Mouse (Mus musculus) CD4-positive, CD25-positive, alpha-beta regulatory T cell (primary cell): Measurements from ENCODE around the gene Krtap19-2. TPM values are rescaled to one million over a fixed set of nuclear protein-coding genes. Genes with fewer than 3 reads are reported as not detected.

ENCODE experiments used
- polyA plus RNA-seq: library from polyadenylated mRNA; unstranded; fragments of 100-300 nt; shearing (Covaris generic); gene quantifications from one replicate; pipeline ENCODE4 v1.2.1, GENCODE M21; 2017

The Krtap19-2 gene
- not detected for polyA plus RNA-seq

GRCm38 (mm10) chr16:88874169-88874568 is at the start of gene Krtap19-2:
TSS of gene Krtap19-2 (minus strand) at chr16:88874269.

GRCm38 (mm10) chr16:88896357-88896756 is 22.3 kb upstream of the Krtap19-2 start, which contains the start of gene Krtap19-5:
TSS of gene Krtap19-5 (minus strand) at chr16:88896457.

GRCm38 (mm10) chr16:88884989-88885388 is 10.9 kb upstream of the Krtap19-2 start, which contains the start of gene Krtap19-4:
TSS of gene Krtap19-4 (minus strand) at chr16:88885089.

GRCm38 (mm10) chr16:88877938-88878337 is 3.9 kb upstream of the Krtap19-2 start, which contains the start of gene Krtap19-3:
TSS of gene Krtap19-3 (minus strand) at chr16:88878038.

GRCm38 (mm10) chr16:88869311-88869710 is 4.8 kb downstream of the Krtap19-2 start, which contains the start of gene Krtap19-1:
TSS of gene Krtap19-1 (minus strand) at chr16:88869411.

GRCm38 (mm10) chr16:88826095-88826652 is 47.9 kb downstream of the Krtap19-2 start, which contains the start of gene Krtap14:
TSS of gene Krtap14 (minus strand) at chr16:88826145.

Other genes with a start within 250 kb of the Krtap19-2 start
- not detected for gene 2310079G19Rik, start 246.6 kb downstream of the Krtap19-2 start, polyA plus RNA-seq
- gene Krtap26-1, start 226.5 kb downstream of the Krtap19-2 start, polyA plus RNA-seq = not detected
- gene Krtap27-1, start 202.6 kb downstream of the Krtap19-2 start, polyA plus RNA-seq = not detected
- not detected for gene 2310061N02Rik, start 166.3 kb downstream of the Krtap19-2 start, polyA plus RNA-seq
- gene Krtap13-1, start 145.4 kb downstream of the Krtap19-2 start, polyA plus RNA-seq = not detected
- not detected for gene Krtap13, start 122.6 kb downstream of the Krtap19-2 start, polyA plus RNA-seq
- not detected for gene 2310034C09Rik, start 115.4 kb downstream of the Krtap19-2 start, polyA plus RNA-seq
- not detected for gene 2310057N15Rik, start 100.1 kb downstream of the Krtap19-2 start, polyA plus RNA-seq
- gene Gm5965, start 96.4 kb downstream of the Krtap19-2 start, polyA plus RNA-seq = not detected
- not detected for gene Gm20741, start 62.0 kb downstream of the Krtap19-2 start, polyA plus RNA-seq
- not detected for gene Krtap15, start 54.1 kb downstream of the Krtap19-2 start, polyA plus RNA-seq
- not detected for gene Krtap14, start 48.1 kb downstream of the Krtap19-2 start, polyA plus RNA-seq
- gene Krtap19-1, start 4.9 kb downstream of the Krtap19-2 start, polyA plus RNA-seq = not detected
- gene Krtap19-3, start 3.8 kb upstream of the Krtap19-2 start, polyA plus RNA-seq = not detected
- not detected for gene Krtap19-4, start 10.8 kb upstream of the Krtap19-2 start, polyA plus RNA-seq
- not detected for gene Krtap19-5, start 22.2 kb upstream of the Krtap19-2 start, polyA plus RNA-seq
- not detected for gene Krtap19-9b, start 58.0 kb upstream of the Krtap19-2 start, polyA plus RNA-seq
- gene Krtap16-3, start 88.6 kb upstream of the Krtap19-2 start, polyA plus RNA-seq = not detected
- gene Krtap22-2, start 136.5 kb upstream of the Krtap19-2 start, polyA plus RNA-seq = not detected
- not detected for gene Gm10229, start 141.0 kb upstream of the Krtap19-2 start, polyA plus RNA-seq
- not detected for gene Krtap6-1, start 157.4 kb upstream of the Krtap19-2 start, polyA plus RNA-seq
- not detected for gene Gm10228, start 167.2 kb upstream of the Krtap19-2 start, polyA plus RNA-seq
- gene Krtap6-5, start 173.6 kb upstream of the Krtap19-2 start, polyA plus RNA-seq = not detected
- gene 1110025L11Rik, start 189.7 kb upstream of the Krtap19-2 start, polyA plus RNA-seq = not detected
- gene Krtap6-3, start 209.7 kb upstream of the Krtap19-2 start, polyA plus RNA-seq = not detected